Mouse (Mus musculus) gastrocnemius, adult 2 months (tissue): ENCODE results near the gene Cd70. TPM values are rescaled to one million over a fixed set of nuclear protein-coding genes. Genes with fewer than 3 reads are reported as not detected.
"Not testable (repeated sequence)": the region's sequence is repeated elsewhere in the genome, so short reads cannot be mapped to it uniquely, and the experiment has no call there.

ENCODE experiments used
- DNase-seq: peaks from one replicate; pipeline ENCODE4 v3.0.0; 2022
- H3K27ac ChIP-seq: fragments of 200-600 bp; 2 replicates; pipeline ENCODE4 v1.8.1; 2022; ENCODE audit warnings: mild to moderate bottlenecking
- H3K4me3 ChIP-seq: fragments of 200-600 bp; 2 replicates; pipeline ENCODE4 v1.8.1; 2022; ENCODE audit warnings: mild to moderate bottlenecking, moderate library complexity
- CTCF ChIP-seq: fragments of 200-600 bp; IDR thresholded peaks from 2 replicates; pipeline ENCODE4 v1.8.1; 2022; ENCODE audit warnings: antibody characterized with exemption, mild to moderate bottlenecking, moderate library complexity
- intact Hi-C: fragments of 180-260 bp; cut with DNase I; formaldehyde crosslinking; loops from one replicate; pipeline ENCODE4 v1.15.1; 2025
- total RNA-seq, 2 experiments: library from RNA; stranded (reverse); gene quantifications; 2 replicates each; pipeline ENCODE4 v1.2.3; 2021

The Cd70 gene
- total RNA-seq, 2 experiments from 2014 or later = not detected

DNA sequence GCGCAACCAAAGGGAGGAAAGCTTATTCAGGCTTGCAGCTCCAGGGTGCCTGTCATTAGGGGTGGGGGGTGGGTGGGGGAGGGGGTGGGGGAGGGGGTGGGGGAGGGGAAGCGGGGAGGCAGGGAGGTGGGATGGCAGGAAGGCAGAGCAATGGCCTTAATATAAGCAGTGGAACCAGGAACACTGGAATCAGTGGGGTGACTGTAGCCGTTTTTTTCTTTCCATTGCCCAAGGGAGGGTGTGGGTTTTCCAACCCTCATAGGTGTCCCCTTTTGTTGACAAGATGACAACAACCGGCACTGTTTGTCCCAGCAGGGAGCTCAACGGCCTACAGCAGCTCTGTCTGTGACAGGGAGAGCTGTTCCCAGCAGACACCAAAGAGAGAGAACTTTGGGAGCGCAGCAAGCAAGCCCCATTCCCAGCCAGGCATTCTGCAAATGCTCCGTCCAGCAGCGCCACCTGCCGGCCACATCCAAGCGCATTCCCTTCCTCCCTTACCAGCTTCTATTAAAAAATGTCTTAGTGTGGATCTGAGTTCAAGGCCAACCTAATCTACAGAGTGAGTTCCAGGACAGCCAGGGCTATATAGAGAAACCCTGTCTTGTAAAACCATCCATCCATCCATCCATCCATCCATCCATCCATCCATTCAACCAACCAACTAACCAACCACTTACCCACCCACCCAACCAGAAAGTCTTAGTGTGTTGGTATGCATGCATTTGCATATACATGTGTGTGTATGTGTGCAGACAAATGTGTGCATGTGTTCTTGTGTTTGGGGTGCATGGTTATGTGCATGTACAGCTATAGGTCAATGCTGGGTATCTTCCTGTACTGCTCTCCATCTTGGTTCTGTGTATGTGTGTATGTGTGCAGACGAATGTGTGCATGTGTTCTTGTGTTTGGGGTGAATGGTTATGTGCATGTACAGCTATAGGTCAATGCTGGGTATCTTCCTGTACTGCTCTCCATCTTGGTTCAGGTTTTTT lies 17.5 kb upstream of the Cd70 start:
- H3K4me3 ChIP-seq = 0 out of 2 replicates have a peak overlapping the region, but pooled peaks have one; percentile 13
- intact Hi-C loops = loop anchor here (1.0 to 5.0 kb wide), 4 partner anchors 70 to 360 kb away; partner anchors contain the start of gene Alkbh7
- peak; percentile 91 for DNase-seq
- TF ChIP-seq CTCF = peak; percentile 89
- no peak overlapping the region for H3K27ac ChIP-seq

DNA sequence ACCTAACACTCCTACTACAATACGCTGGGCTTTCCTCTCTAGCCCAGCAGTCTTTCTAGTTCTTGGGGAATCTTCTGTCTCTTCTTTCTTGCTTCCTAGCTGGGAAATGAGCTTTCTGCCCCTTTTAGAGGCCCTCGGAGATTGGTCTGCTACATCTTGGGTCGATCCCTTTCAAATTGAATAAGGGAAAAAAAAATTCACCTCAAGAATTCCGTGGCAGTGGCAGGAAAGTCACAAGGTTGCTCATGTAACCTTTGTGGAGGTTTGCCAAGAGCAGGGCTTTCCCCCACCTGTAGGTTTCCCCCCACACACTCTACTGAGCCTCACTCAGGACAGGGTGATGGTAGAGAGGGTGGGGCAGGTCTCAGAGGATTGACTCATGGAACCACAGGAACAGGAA lies 4.2 kb upstream of the Cd70 start:
- TF ChIP-seq CTCF = no peak
- Histone ChIP-seq H3K4me3 (no peak overlapping the region), H3K27ac (no peak overlapping the region)
- no peak for DNase-seq
- intact Hi-C loops = no loop called here

DNA sequence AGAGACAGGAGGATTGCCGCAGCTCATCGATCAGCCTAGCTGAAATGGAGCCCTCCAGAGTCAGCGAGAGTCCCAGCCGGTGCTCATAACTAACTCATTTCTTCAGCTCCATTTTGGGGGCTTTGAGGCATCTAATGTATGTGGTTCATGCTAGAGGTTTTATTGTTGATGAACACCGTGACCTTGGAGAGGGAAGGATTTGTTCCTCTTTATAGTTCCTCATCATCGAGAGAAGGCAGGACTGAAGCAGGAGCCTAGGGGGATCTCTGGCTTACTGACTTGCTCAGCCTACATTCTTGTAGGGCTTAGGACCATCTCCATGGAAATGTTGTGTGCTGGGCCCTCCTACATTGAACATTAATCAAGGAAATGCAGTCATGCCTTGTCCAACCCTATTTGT lies 3.4 kb upstream of the Cd70 start:
- Histone ChIP-seq H3K27ac (no peak overlapping the region), H3K4me3 (no peak overlapping the region)
- intact Hi-C loops = no loop called here
- no peak for DNase-seq
- no peak for TF ChIP-seq CTCF

DNA sequence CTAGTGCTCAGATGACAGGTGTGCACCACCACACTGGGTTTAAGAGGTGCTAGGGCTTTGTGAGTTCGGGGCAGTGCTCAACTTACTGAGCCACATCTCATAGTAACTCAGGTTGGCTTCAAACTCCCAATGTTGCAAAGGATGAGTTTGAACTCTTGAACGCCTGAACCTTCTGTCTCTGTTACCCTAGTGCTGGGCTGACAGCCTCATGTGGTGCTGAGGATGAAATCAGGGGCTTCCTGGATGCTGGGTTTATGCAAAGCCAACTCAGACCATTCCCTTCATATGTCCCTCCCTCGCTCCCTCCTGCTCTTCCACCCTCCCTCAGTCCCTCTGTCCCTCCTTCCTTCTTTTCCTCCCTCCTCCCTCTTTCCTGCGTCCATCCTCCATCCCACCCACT lies 1.2 kb downstream of the Cd70 start:
- no peak overlapping the region for H3K27ac ChIP-seq
- no peak for DNase-seq
- H3K4me3 ChIP-seq = no peak overlapping the region
- intact Hi-C loops = no loop called here
- TF ChIP-seq CTCF = no peak

DNA sequence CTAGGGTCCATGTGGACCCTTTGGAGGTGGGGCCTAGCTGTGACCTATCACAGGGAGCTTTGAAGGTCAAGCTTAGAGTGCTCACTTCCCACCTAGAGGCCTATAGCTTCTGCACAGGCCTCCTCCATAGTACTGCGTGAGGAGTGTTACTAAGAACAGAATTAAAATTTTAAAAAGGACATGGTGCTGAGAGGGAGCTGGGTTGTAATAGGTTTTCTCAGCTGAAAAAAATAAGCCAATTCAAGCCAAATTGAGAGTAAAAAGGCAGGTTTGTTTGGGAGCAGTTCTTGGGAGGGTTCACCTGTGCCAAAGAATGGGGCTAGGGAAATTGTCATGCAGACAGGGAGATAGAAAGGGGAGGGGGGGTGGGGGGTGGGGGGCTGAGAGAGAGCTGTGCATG lies 4.5 kb downstream of the Cd70 start:
- no peak for DNase-seq
- H3K4me3 ChIP-seq = no peak overlapping the region
- intact Hi-C loops = no loop called here
- no peak for TF ChIP-seq CTCF
- H3K27ac ChIP-seq = no peak overlapping the region

DNA sequence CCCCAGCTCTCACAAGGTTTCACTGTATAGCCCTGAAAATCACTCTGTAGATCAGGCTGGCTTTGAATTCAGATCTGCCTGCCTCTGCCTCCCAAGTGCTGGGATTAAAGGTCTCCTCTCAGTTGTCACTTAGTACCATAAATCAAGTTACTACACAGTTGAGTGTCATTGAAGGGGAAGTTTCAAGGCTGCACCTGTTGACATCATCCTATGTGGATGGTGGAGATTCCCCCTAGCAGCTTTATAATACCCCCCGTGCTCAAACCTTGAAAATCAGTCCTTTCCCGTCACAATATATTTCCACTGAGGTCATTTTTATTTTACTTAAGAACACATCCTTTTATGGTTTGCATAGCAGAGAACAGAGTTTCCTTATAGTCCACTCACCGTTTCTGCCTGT lies 5.9 kb downstream of the Cd70 start:
- DNase-seq = no peak
- H3K27ac ChIP-seq = no peak overlapping the region
- no peak overlapping the region for H3K4me3 ChIP-seq
- intact Hi-C loops = no loop called here
- no peak for TF ChIP-seq CTCF

DNA sequence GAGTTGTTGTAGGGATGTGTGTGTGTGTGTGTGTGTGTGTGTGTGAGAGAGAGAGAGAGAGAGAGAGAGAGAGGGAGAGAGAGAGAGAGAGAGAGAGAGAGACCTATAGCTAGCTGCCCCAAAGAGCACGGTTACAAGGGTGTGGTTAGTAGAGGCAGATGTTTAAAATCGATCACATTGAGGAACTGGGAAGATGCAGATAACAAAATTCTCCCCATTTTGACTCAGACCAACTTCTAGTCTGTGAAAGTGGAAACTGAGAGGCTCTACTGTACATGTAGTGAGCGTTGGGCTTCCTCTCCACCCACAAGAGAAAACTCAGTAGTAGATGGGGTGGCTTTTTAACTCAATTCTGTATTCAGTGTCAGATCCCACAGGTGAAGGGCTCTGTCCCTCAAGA lies 9.9 kb downstream of the Cd70 start:
- DNase-seq = no peak
- no peak for TF ChIP-seq CTCF
- H3K4me3 ChIP-seq = no peak overlapping the region
- intact Hi-C loops = no loop called here
- no peak overlapping the region for H3K27ac ChIP-seq

DNA sequence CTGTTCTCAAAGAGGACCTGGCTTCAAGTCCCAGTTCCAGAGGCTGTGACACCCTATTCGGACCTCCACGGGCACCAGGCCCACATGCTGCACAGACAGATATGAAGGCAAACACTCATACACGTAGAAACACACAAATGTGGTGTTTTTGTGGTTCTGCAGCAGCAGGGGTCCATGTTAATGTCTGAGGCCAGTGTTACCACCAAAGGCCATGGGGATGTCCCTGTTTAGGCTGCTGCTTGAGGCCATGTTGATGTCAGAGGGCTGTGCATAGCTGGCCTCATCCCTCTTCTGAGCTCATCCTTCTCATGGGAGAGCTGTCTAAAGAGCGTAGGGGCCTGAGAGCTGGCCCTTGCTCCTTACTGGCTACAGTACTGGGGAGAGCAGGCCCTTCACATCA lies 10.9 kb downstream of the Cd70 start:
- no peak for TF ChIP-seq CTCF
- Histone ChIP-seq H3K27ac (no peak overlapping the region), H3K4me3 (no peak overlapping the region)
- DNase-seq = no peak
- intact Hi-C loops = no loop called here

DNA sequence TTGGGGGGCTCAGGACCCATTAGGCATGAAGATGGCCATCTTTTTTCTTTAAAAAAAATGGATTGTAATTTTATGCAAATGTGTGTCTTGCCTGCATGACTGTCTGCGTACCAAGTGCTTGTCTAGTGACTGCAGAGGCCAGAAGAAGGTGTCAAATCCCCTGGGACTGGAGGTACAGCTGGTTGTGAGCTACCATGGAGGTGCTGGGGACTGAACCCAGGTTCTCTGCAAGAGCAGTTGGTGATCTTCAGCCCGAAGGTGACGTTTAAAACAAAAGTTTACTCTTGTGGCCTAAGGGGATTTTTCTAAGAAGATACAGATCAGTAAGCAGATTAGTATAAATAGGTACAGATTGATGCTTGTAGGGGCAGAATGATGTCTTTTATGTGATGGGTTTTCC lies 13.9 kb downstream of the Cd70 start:
- Histone ChIP-seq H3K27ac (no peak overlapping the region), H3K4me3 (no peak overlapping the region)
- no peak for DNase-seq
- intact Hi-C loops = no loop called here
- no peak for TF ChIP-seq CTCF

DNA sequence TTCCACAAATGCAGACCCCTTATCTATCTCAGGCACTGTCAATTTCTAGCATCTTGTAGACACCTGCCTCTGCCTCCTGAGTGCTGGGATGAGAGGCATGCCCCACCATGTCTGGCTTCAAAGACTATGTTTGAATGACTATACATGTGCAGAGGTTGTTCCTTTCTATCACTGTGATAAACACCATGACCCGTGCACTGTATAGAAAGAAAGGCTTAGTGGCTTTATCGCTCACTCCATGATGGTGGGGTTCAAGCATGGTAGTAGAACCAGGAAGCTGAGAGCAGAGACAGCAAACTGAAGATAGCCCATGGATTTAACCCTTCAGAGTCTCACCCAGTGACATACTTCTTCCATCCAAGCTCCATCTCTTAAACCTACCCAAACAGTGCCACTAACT lies 14.9 kb downstream of the Cd70 start:
- no peak for TF ChIP-seq CTCF
- no peak for DNase-seq
- intact Hi-C loops = no loop called here
- Histone ChIP-seq H3K4me3 (no peak overlapping the region), H3K27ac (no peak overlapping the region)

DNA sequence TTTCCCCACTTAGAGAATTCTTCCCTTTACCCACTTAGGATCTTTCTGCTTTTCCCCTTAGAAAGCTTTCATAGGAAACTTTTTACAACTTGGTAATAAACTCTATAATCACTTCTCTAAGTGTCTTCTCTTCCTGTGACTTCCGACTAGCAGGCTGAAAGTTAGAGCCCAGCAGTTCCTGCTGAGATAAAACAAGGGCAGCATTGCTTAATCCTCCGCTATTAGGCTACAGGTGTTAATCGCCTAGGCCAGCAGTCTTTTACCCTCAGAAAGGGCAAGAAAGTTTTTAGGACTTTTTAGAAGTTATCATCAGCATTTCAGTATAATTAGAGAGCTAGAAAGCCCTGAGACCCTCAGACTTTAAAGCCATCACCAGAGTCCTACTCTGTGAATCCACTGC lies 15.6 kb downstream of the Cd70 start:
- intact Hi-C loops, H3K27ac ChIP-seq, DNase-seq, H3K4me3 ChIP-seq: not testable (repeated sequence)

DNA sequence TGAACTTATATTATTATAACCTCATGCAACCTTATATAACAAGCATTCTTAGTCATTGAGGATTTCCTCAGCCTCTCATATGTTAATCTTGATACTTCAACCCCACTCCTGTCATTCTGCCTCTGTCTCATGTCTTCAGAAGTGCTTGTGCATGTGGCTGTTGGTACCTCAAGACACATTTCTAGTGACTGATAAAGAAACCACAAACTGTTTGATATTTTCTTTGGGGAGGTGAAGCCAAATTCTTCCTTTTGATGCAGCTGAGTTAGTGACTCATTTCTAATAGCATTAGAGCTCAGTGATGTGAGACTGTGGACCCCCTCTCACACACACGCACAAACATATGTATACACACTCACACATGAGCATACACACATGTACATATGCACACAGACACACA lies 17.8 kb downstream of the Cd70 start:
- TF ChIP-seq CTCF = no peak

DNA sequence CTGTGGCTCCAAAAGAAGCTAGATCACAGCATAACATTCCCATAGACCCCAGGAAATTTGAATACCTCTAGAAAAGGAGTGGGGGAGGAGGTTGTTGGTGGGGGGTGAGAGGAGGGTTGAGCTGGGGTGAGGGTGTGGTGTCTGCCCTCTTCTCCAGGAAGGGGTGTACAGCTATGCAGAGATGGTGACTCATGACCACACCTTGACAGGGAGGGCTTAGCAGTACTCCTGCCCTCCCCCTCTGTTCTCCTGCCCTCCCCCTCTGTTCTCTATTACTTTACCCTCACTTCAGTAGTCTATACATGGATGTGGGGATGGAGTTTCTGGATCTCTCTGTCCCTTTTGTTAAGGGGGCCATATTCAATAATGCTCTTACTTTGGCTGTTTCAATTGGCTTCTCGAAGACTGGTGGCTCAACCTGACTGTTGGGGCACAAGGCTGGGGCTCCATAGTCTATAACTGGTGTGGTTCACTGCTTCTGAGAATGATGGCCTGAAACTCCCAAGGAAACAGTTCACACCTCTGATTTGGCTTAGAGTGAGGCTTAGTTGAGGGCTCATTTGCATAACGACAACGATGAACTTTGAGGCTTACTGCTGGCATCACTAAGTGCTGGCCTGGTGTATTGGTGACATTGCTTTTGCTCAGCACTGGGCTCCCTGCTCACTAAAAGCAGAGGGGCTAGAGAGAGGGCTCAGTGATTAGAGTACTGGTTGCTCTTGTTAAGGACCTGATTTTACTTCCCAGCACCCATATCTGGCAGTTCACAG lies 23.5 kb downstream of the Cd70 start:
- no peak overlapping the region for H3K4me3 ChIP-seq
- TF ChIP-seq CTCF = no peak
- DNase-seq = no peak
- intact Hi-C loops = no loop called here
- no peak overlapping the region for H3K27ac ChIP-seq

More for the DNA sequence above, 17.8 kb downstream of the Cd70 start:
- H3K27ac ChIP-seq = no peak overlapping the region
- no peak for DNase-seq
- intact Hi-C loops = no loop called here
- no peak overlapping the region for H3K4me3 ChIP-seq
